Mouse (Mus musculus): ENCODE measurements around the gene Lrig2.

DNA sequence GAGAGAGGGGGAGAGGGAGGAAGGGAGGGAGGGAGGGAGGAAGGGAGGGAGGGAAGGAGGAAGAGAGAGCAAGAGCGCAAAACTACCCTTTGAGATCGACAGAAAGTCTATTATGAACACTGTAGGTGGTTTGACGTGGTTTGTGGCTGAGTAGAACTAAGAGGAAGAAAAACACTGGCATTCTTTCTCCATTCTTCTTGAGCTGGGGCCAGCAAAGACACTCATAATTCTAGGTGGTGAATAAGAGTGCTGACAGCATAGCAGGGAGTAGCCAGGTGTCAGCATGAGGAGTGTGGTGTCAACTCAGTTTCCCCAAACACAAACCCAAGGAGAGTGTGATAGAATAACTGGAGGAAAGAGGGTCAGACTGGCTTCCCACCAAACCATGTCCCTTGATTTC is 8.8 kb upstream of the Lrig2 start:
- no peak for TF ChIP-seq ZNF384 (IDR thresholded peaks at IDR 0.05; ENCODE audit: low read depth, low read length)
- TF ChIP-seq MAFK (IDR thresholded peaks at IDR 0.05; ENCODE audit: insufficient read depth, low read depth, low read length), result no peak
- TF ChIP-seq CHD2 (IDR thresholded peaks at IDR 0.05; ENCODE audit: low read depth, low read length), result no peak
- TF ChIP-seq HCFC1 (IDR thresholded peaks at IDR 0.05; ENCODE audit: borderline replicate concordance, insufficient read depth, low read length), result no peak
